Mouse (Mus musculus) left cerebral cortex, adult 2 months (tissue): ENCODE data around the gene Gm17087. TPM values are rescaled to one million over a fixed set of nuclear protein-coding genes. Genes with fewer than 3 reads are reported as not detected.

Experiments
- DNase-seq, 2 experiments: peaks; one replicate each; pipeline ENCODE4 v3.0.0; 2021 to 2022; ENCODE audit warnings: low spot score in 2 of 2, mixed read lengths in 1 of 2; ENCODE audit errors: extremely low spot score in 1 of 2
- H3K27ac ChIP-seq: fragments of 200-600 bp; 2 replicates; pipeline ENCODE4 v1.8.1; 2022
- H3K4me3 ChIP-seq: fragments of 200-600 bp; 2 replicates; pipeline ENCODE4 v1.8.1; 2022
- CTCF ChIP-seq: fragments of 200-600 bp; IDR thresholded peaks from 2 replicates; pipeline ENCODE4 v1.8.1; 2022; ENCODE audit warnings: antibody characterized with exemption, mild to moderate bottlenecking, moderate library complexity
- intact Hi-C: fragments of 180-260 bp; cut with DNase I; formaldehyde crosslinking; loops from one replicate; pipeline ENCODE4 v1.15.1; 2025
- total RNA-seq, 2 experiments: library from RNA; stranded (reverse); gene quantifications; 2 replicates each; pipeline ENCODE4 v1.2.3; 2021

Gm17087 gene
- total RNA-seq, 2 experiments from 2014 or later: not detected

DNA sequence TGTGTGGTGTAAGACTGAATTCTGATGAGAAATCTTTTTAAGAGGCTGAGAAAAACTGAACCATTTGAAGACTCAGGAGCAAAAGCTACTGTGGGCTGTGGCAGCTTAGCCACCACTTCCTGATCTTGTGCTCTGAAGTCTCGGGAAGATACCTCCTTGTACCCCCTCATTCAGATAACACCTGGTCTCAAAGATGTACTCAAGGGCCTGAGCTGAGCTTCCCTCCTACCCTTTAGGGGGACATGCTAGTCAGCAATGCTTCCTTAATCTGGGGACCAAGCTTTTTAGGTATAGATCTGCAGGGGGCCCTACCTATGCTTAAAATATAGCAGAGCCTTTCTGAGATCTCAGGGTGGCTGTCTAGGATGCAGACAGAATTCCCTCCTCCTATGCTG lies 3.9 kb downstream of the Gm17087 start:
- DNase-seq: no peak
- no peak for TF ChIP-seq CTCF
- H3K4me3 ChIP-seq: no peak overlapping the region
- intact Hi-C loops: no loop called here
- H3K27ac ChIP-seq: no peak overlapping the region

DNA sequence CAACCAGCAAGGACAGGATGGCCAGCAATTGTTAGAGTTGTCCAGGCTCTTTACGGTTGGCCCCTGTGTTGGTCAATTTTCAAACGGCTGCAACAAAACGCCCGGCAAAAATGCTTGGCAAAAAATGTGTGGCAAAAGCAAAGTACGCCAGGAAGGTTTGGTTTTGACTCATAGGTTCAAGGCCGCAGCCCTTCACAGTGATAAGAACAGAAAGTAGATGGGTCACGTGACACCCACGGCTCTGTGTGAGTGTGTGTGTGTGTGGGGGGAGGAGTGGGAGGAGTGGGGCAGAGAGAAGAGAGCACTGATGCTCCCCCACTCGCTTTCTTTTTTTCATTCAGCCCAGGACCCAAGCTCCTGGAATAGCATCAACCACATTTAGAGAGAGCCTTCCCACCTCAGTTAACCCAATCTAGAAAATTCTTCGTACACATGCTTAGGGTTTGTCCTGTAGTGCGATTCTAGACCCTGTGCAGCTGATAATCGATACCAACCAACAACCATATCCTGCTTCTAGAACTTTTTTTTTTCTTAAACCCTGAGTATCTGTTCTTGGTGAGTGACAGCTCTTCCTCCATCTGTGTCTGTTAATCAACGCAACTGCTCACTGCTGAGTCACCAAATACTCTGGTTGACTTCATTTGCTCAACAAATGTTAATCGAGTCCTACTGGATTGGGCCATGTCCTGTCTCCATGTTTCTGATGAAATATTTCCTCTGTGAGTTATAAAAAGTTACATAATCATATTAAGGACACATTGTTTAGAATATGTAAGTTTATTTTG lies 4.5 kb downstream of the Gm17087 start:
- Histone ChIP-seq H3K4me3 (no peak overlapping the region), H3K27ac (no peak overlapping the region)
- intact Hi-C loops: no loop called here
- no peak for TF ChIP-seq CTCF
- no peak for DNase-seq

DNA sequence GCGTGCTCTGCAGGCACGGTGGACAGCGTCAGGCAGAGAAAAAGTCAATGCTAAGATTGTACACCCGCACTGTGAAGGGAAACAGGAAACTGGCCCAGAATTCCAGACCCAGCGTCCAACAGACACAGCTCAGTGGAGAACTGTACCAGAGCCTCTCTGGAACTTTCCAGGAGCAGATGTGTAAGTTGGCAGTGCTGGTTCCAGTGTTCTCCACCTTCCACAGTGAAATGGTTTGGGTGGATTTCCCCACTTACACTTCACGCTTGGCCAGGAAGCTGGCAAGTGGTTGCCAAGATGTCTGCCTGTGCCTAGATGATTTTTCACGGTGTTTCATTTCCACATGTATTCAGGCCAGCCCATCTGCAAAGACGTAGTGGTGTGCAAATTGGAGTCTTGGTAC lies 8.8 kb downstream of the Gm17087 start:
- no peak for TF ChIP-seq CTCF
- intact Hi-C loops: no loop called here
- Histone ChIP-seq H3K27ac (no peak overlapping the region), H3K4me3 (no peak overlapping the region)
- DNase-seq: no peak

DNA sequence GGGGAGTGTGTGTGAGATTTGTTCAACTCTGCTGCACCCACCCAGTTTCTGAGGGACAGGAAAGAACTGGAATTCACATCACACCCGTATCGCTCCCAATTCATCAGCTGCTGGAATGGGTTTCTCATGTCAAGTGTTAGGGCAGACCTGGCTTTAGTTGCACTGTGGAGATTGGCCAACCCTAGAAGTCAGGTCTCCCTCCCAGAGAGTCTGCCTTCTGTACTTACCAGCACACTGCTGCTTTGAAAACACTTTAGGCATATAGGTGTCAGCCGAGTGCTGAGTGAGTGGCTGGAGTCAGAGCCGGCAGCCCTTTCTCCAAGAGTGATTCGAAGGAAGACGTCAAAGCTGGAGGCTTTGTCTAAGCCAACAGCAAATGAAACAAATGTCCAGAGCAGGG lies 10.5 kb downstream of the Gm17087 start:
- Histone ChIP-seq H3K27ac (no peak overlapping the region), H3K4me3 (no peak overlapping the region)
- intact Hi-C loops: no loop called here
- DNase-seq: no peak
- no peak for TF ChIP-seq CTCF

DNA sequence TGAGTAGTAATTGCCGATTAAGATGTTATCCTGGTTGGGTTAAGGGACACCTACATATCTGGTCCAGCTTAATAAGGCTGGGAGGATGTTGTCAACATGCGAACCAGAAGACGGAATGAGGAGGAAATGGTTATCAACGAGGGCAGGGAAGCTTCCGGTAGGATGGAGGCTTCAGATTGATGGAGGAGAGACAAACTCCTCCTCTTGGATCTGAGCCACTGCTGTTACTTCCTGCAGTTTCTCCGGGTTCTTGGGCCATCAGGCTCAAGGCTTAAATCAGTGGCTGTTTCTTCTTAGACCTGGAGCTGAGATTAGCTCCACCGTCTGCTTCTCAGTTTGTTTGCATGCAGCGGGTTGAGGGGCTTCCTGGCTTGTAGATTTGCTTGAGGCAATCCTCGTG lies 11.0 kb downstream of the Gm17087 start:
- Histone ChIP-seq H3K4me3 (no peak overlapping the region), H3K27ac (no peak overlapping the region)
- DNase-seq: no peak
- TF ChIP-seq CTCF: no peak
- intact Hi-C loops: no loop called here

DNA sequence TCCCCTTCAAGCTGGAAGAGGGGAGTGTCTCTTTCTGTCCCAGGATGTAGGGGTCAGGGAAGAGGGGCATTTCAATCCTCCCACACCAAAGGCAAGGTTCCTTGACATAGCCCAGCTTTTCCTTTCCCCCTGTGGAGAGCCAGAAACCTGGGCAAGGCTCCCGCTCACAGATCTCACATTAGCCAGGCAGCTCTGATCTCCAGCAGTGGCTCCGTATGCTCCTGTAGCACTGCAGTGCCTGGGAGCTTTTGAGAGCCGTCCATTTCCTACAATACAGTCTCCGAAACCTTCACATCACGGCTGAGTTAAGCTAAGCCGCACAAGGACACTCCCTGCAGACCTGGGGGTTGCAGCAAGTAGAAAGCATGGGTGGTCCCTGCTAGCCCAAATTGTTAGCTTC lies 12.5 kb downstream of the Gm17087 start:
- Histone ChIP-seq H3K27ac (no peak overlapping the region), H3K4me3 (no peak overlapping the region)
- no peak for DNase-seq
- no peak for TF ChIP-seq CTCF
- intact Hi-C loops: no loop called here

DNA sequence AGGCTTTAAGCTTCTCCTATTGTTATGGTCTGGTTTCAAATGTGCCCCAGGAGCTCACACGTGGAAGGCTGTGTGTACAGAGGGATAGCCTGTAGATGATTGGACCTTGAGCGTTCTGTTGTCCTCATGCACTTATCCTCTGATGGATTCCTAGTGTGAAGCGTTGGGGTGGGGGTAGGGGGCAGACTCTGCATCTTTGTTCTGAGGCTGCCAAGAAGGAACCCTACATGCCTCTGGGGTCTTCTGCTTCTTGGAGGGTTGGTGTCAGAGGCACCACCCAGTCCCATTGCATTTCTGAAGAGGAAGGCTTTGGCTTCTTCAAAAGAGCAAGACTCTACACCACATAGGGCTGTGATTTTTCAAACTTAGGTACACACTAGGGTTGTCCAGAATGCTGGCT lies 13.1 kb downstream of the Gm17087 start:
- H3K27ac ChIP-seq: no peak overlapping the region
- no peak for TF ChIP-seq CTCF
- intact Hi-C loops: no loop called here
- H3K4me3 ChIP-seq: no peak overlapping the region
- no peak for DNase-seq

DNA sequence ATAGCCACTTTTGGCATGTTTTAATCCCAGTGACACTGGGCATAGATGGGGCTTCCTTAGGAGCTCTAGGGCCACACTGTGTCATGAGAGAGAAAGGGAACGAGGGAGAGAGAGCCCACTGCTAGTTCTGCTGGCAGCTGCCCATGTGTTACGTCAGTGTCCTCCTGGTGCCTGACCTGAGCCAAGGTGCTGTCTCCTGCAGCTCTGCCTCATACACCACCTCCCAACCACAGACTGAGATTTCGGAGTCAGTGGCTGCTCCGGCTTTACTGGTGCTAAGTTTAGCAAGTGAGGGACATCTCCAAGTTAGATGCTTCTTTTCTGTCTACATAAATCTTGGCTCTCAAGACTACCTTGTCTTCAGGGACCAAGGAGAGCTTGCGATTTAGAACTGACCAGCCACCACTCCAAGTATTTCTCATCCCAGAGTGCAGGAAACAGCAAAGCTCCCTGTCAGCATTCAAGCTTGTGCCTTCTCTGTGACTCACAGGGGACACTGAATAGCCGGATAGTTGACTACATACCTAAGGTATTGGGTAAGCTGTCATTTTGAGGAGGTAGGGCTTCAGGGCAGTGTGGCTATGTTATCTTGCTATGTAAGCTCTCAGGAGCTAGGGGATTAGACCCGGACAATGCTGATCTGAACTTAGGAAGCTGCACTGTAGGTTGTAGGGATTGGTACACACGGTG lies 14.3 kb downstream of the Gm17087 start:
- DNase-seq: no peak
- H3K27ac ChIP-seq: no peak overlapping the region
- H3K4me3 ChIP-seq: no peak overlapping the region
- TF ChIP-seq CTCF: no peak
- intact Hi-C loops: no loop called here

DNA sequence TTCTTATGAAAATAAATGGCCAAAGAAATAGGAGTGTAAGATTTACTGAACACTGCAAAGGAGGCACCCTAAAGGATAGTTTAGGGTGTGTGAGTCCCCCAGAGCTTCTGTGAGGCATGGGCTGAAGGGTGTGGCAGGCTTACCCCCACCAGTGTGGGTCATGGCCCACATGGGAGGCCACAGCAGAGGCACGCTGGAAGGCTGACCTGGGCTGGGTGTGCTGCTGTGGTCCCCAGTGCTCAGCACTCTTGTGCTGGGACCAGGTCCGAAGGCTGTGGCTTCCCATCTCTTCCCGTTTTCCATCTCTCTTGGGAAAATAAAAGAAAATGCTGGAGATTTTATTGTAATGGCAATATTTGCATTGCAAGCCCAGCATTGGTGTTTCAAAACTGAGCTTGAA lies 15.1 kb downstream of the Gm17087 start:
- no peak for DNase-seq
- intact Hi-C loops: no loop called here

DNA sequence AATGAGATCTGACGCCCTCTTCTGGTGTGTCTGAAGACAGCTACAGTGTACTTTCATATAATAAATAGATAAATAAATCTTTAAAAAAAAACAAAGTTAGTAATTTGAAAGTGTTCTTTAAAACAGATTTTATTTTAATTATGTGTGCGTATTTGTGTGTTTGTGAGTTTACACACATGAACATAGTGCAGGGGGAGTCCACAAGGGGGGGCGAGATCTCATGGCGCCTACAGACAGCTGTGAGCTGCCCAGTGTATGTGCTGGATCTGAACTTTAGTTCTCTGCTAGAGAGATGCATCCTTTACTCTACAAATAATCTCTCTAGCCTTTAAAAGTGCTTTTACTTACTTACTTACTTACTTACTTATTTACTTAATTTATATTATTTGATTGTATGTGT lies 18.0 kb downstream of the Gm17087 start:
- Histone ChIP-seq H3K27ac (no peak overlapping the region), H3K4me3 (no peak overlapping the region)
- no peak for DNase-seq
- intact Hi-C loops: no loop called here
- TF ChIP-seq CTCF: peak; percentile 33

More for the DNA sequence above, 15.1 kb downstream of the Gm17087 start:
- H3K4me3 ChIP-seq: no peak overlapping the region
- H3K27ac ChIP-seq: no peak overlapping the region
- TF ChIP-seq CTCF: no peak

DNA sequence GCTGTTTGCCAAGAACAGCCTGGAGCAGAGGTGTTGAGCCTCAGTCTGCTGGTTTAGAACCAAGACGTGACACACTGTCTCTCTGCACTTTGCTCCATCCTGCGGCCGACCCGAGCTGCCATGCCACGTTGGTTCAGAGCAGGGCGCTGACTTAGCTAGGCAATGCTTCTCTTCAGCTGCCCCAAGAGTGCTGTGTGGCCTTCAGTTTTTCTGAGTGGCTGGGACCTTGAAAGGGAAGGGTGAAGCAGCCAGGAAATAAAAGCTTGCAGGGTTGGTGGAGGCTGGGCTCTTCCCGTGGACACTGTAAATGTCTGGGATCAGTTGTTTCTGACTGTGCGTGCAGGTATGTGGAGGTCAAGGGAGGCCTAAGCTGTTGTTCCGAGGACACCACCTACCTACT lies 20.4 kb downstream of the Gm17087 start:
- no peak overlapping the region for H3K27ac ChIP-seq
- intact Hi-C loops: no loop called here
- no peak for TF ChIP-seq CTCF
- H3K4me3 ChIP-seq: no peak overlapping the region
- no peak for DNase-seq

DNA sequence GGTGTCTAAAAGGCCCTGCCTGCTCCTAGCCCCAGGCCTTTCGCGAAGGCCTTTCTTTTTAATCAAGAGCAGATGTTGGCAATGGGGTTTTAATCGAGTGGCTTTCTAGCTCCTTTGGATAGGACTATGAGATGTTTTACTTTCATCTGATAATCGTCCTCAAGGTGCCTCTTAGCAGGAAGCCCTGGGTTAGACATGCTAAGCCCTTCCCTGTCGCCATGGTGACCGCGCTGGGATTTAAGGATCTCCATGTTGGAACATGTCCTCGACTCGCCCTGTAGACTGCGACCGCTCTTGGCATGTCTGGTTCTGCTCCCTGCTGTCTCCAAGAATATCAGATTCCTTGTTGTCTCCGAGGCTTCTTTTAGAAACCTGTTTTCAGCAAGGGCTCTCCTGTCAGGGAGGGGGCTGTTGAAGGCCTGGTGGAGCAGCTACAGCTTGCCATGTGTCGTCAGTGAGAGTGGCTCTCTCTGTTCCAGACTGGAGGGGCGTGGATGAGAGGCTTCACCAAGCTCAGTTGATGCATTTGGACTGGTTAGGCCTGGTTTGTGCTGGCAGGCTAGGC lies 24.7 kb downstream of the Gm17087 start:
- intact Hi-C loops: no loop called here
- Histone ChIP-seq H3K27ac (no peak overlapping the region), H3K4me3 (no peak overlapping the region)
- no peak for DNase-seq
- no peak for TF ChIP-seq CTCF
